Mouse (Mus musculus) kidney, postnatal 0 days (tissue): ENCODE results near the gene Ppcdc. TPM values are rescaled to one million over a fixed set of nuclear protein-coding genes. Genes with fewer than 3 reads are reported as not detected.

Source experiments
- ATAC-seq: fragments of 200-750 bp; cut with Nextera tagmentation; replicated peaks from 2 replicates; pipeline ENCODE4 v1.8.0; 2017; ENCODE audit warnings: low read depth, moderate number of reproducible peaks, moderate TSS enrichment, moderate library complexity; ENCODE audit not compliant: low FRiP score
- DNase-seq: peaks from one replicate; pipeline ENCODE4 v3.0.0-alpha.2; 2016; ENCODE audit warnings: low spot score
- H3K27ac ChIP-seq: fragments of 300-500 bp; sonication (generic); 2 replicates; pipeline ENCODE4 v1.5.1; 2014; ENCODE audit warnings: mild to moderate bottlenecking
- H3K27me3 ChIP-seq: fragments of 300-500 bp; sonication (generic); 2 replicates; pipeline ENCODE4 v1.6.1; 2014; ENCODE audit warnings: low read length, mixed read lengths; ENCODE audit not compliant: insufficient read depth
- H3K36me3 ChIP-seq: fragments of 300-500 bp; sonication (generic); 2 replicates; pipeline ENCODE4 v1.6.1; 2014; ENCODE audit warnings: low read length, mixed read lengths; ENCODE audit not compliant: insufficient read depth
- H3K4me1 ChIP-seq: fragments of 300-500 bp; sonication (generic); replicated peaks from 2 replicates; pipeline ENCODE4 v1.6.1; 2014; ENCODE audit warnings: antibody characterized with exemption, low read length, mixed read lengths; ENCODE audit not compliant: insufficient read depth
- H3K4me2 ChIP-seq: fragments of 300-500 bp; sonication (generic); 2 replicates; pipeline ENCODE4 v1.6.1; 2014; ENCODE audit warnings: mild to moderate bottlenecking, low read length, moderate library complexity, mixed read lengths
- H3K4me3 ChIP-seq: fragments of 300-500 bp; sonication (generic); replicated peaks from 2 replicates; pipeline ENCODE4 v1.5.1; 2014; ENCODE audit warnings: low read depth, low read length
- H3K9ac ChIP-seq: fragments of 300-500 bp; sonication (generic); 2 replicates; pipeline ENCODE4 v1.6.1; 2014; ENCODE audit warnings: low read depth, low read length
- H3K9me3 ChIP-seq: fragments of 300-500 bp; sonication (generic); replicated peaks from 2 replicates; pipeline ENCODE4 v1.6.1; 2016; ENCODE audit warnings: low read length, inconsistent platforms, mixed read lengths
- CTCF ChIP-seq: IDR thresholded peaks from 2 replicates; pipeline ENCODE4 v1.5.1; 2016; ENCODE audit warnings: antibody characterized with exemption, low read depth, mild to moderate bottlenecking, moderate library complexity
- WGBS: fragments of 180-500 bp; shearing (Covaris S2); extraction: QIAGEN DNeasy Blood & Tissue Kit; methylation state at CpG from one replicate; pipeline ENCODE4 v1.1.7; 2014; 5-methylcytosine and 5-hydroxymethylcytosine counted together
- polyA plus RNA-seq: library from polyadenylated mRNA; unstranded; fragments of >200 nt; fragmentation: Nextera tagmentation; extraction: Ambion mirVana; gene quantifications from 2 replicates; pipeline ENCODE4 v1.2.1, GENCODE M21; 2015

Ppcdc gene
- polyA plus RNA-seq, 1 experiment from 2014 or later, result 29.6 TPM

DNA sequence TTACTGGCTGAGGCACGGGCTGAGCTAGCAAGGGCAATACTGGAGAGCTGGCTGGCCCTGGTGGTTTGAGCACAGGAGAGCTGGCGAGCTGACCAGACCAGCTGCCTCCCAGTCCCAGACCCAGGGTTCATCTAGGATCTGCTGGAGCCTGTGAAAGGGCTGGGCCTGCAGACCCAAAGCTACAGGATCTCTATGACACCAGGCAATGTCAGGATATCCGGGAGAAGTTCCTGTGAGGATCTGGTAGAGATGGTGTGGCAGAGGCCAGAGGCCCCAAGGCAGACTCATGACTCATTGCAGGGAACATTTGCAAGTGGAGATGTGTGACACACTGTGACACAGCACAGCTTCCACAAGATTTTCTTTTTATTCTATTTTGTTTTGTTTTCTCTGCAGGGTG, 14.8 kb downstream of the Ppcdc start:
- ATAC-seq (no peak), DNase-seq (peak; percentile 59)
- no peak overlapping the region for H3K9ac ChIP-seq
- 61% methylated on average over 3 of the region's 3 CpGs for WGBS
- no peaks in the 10 kb centered on the region for H3K36me3 ChIP-seq
- no peaks in the 10 kb centered on the region for H3K9me3 ChIP-seq
- H3K4me2 ChIP-seq, result no peak overlapping the region
- peaks cover 7% of the 10 kb centered on the region for H3K4me1 ChIP-seq
- H3K4me3 ChIP-seq, result no peak overlapping the region
- TF ChIP-seq CTCF, result no peak
- no peaks in the 10 kb centered on the region for H3K27me3 ChIP-seq
- H3K27ac ChIP-seq, result peak overlapping the region; percentile 50; the same call in 1 of the 2 replicates

- H3K36me3 ChIP-seq, result no peaks in the 10 kb centered on the region
Measured at GRCm38 (mm10) chr9:57424066-57424465, 15.9 kb downstream of the Ppcdc start.

GRCm38 (mm10) chr9:57421688-57422111, 18.2 kb downstream of the Ppcdc start:
- no peak overlapping the region for H3K4me3 ChIP-seq
- 12% methylated on average over 5 of the region's 5 CpGs for WGBS
- DNase-seq, result peak; percentile 51
- no peak for TF ChIP-seq CTCF
- no peaks in the 10 kb centered on the region for H3K27me3 ChIP-seq
- H3K9ac ChIP-seq, result no peak overlapping the region
- no peak overlapping the region for H3K4me2 ChIP-seq
- peak; percentile 46 for ATAC-seq
- H3K4me1 ChIP-seq, result peaks cover 7% of the 10 kb centered on the region
- peak overlapping the region; percentile 87 for H3K27ac ChIP-seq
- H3K9me3 ChIP-seq, result no peaks in the 10 kb centered on the region
- H3K36me3 ChIP-seq, result 0 out of 2 replicates have a peak, but pooled peaks cover 6% of the 10 kb centered on the region

More at GRCm38 (mm10) chr9:57424066-57424465, 15.9 kb downstream of the Ppcdc start:
- DNase-seq, result no peak
- Histone ChIP-seq H3K4me2 (no peak overlapping the region), H3K9ac (no peak overlapping the region), H3K27me3 (no peaks in the 10 kb centered on the region), H3K4me3 (no peak overlapping the region), H3K27ac (no peak overlapping the region), H3K4me1 (peaks cover 7% of the 10 kb centered on the region), H3K9me3 (no peaks in the 10 kb centered on the region)
- no peak for ATAC-seq
- TF ChIP-seq CTCF, result no peak
- 40% methylated on average over 6 of the region's 6 CpGs for WGBS

- DNase-seq (peak; percentile 88), ATAC-seq (peak; percentile 82)
- H3K27me3 ChIP-seq, result no peaks in the 10 kb centered on the region
- H3K4me1 ChIP-seq, result peaks cover 7% of the 10 kb centered on the region
- H3K9ac ChIP-seq, result no peak overlapping the region
- no peaks in the 10 kb centered on the region for H3K9me3 ChIP-seq
- no peak for TF ChIP-seq CTCF
- no peak overlapping the region for H3K4me3 ChIP-seq
- H3K27ac ChIP-seq, result peak overlapping the region; percentile 87
- no peak overlapping the region for H3K4me2 ChIP-seq
- 0 out of 2 replicates have a peak, but pooled peaks cover 6% of the 10 kb centered on the region for H3K36me3 ChIP-seq
- 28% methylated on average over 9 of the region's 9 CpGs for WGBS
Measured at GRCm38 (mm10) chr9:57421121-57421571, 18.8 kb downstream of the Ppcdc start.

DNA sequence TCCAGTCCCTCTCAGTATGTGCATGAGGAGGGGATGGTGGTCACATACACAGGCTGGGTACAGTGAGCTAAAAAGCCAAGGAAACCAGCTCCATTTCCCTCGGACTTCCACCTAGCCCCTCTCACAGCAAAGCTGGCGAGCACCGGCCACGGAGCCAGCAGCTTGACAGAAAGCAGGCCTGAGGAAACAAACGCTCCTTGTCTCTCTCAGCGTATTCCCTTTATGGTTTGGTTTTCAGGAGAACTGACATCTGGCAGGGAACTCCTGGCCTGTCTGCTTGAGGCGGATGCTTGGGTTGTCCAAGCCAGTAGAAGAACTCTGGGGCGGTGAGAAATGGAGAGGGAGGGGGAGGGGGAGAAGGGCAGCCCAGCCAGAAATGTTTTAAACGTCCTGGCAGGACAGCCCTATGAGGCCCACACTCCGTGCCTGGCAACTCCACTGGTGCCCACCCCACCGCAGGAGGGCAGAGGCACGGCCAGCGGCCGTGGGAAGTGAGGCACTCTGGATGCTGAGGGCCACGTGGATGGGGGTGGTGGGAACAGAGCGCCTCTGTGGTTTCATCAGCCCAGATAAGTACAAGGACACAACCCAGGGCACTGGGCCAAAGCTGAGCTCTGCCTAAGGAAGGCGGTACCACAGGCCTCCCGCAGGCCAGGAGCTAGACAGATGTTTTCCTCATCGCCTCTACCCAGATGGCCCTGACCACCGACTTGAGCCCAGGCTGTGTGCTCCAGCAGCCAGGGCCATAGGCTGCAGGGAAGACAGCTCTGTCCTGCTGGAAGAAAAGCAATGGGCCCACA, 19.4 kb downstream of the Ppcdc start:
- peaks cover 7% of the 10 kb centered on the region for H3K4me1 ChIP-seq
- no peak overlapping the region for H3K4me2 ChIP-seq
- H3K27ac ChIP-seq, result peak overlapping the region; percentile 87
- H3K36me3 ChIP-seq, result 0 out of 2 replicates have a peak, but pooled peaks cover 6% of the 10 kb centered on the region
- ATAC-seq (peak; percentile 66), DNase-seq (peak; percentile 85)
- H3K9me3 ChIP-seq, result no peaks in the 10 kb centered on the region
- no peak overlapping the region for H3K9ac ChIP-seq
- H3K4me3 ChIP-seq, result no peak overlapping the region
- WGBS, result 29% methylated on average over 20 of the region's 20 CpGs
- no peak for TF ChIP-seq CTCF
- no peaks in the 10 kb centered on the region for H3K27me3 ChIP-seq

- H3K27ac ChIP-seq, result peak overlapping the region; percentile 87
- DNase-seq (no peak), ATAC-seq (no peak)
- H3K36me3 ChIP-seq, result 0 out of 2 replicates have a peak, but pooled peaks cover 6% of the 10 kb centered on the region
- no peaks in the 10 kb centered on the region for H3K27me3 ChIP-seq
- no peaks in the 10 kb centered on the region for H3K9me3 ChIP-seq
- no peak overlapping the region for H3K9ac ChIP-seq
- no peak for TF ChIP-seq CTCF
- no peak overlapping the region for H3K4me3 ChIP-seq
- peaks cover 7% of the 10 kb centered on the region for H3K4me1 ChIP-seq
- H3K4me2 ChIP-seq, result no peak overlapping the region
- 83% methylated on average over 16 of the region's 16 CpGs for WGBS
Measured at GRCm38 (mm10) chr9:57419521-57420267, 20.2 kb downstream of the Ppcdc start.
